In genomic region chr11:67345856-67346236, GRCm38 (mm10) we compare ENCODE assay signal across 23 mouse cellular contexts. TPM values are rescaled to one million over a fixed set of nuclear protein-coding genes. Genes with fewer than 3 reads are reported as not detected.
"Had no signal": no experiment of that assay in that cellular context is flagged by ENCODE, and none has a peak within 500 bp of the region (broad histone marks: within the 10 kb centered on the region; RNA-seq: fewer than 3 reads in every experiment).

No protein-coding gene starts in this region.

- H3K9ac ChIP-seq: limb, embryonic 12.5 days; limb, embryonic 15.5 days; liver, embryonic 14.5 days; liver, postnatal 0 days; lung, embryonic 14.5 days; midbrain, embryonic 13.5 days; neural tube, embryonic 12.5 days; neural tube, embryonic 15.5 days; stomach, embryonic 15.5 days had no signal

- DNase-seq: kidney, adult 18-20 months; kidney, adult 9 months; kidney, postnatal 25 days; layer of hippocampus, postnatal 36 days; liver, postnatal 0 days; lung, embryonic 14.5 days; right cerebral cortex, postnatal 25 days; spleen, adult 18-20 months; thymus, adult 2 months; thymus, postnatal 14 days; thymus, postnatal 4 days had no signal

- H3K36me3 ChIP-seq: limb, embryonic 12.5 days; limb, embryonic 15.5 days; midbrain, embryonic 13.5 days; neural tube, embryonic 12.5 days; neural tube, embryonic 15.5 days; stomach, embryonic 15.5 days had no signal

- H3K27me3 ChIP-seq: midbrain, embryonic 13.5 days; neural tube, embryonic 12.5 days; neural tube, embryonic 15.5 days; stomach, embryonic 15.5 days had no signal

- H3K27ac ChIP-seq: limb, embryonic 12.5 days; limb, embryonic 15.5 days; liver, embryonic 14.5 days; macrophage; midbrain, embryonic 13.5 days; neural tube, embryonic 12.5 days; neural tube, embryonic 15.5 days; stomach, embryonic 15.5 days had no signal

- H3K4me2 ChIP-seq: limb, embryonic 12.5 days; limb, embryonic 15.5 days; liver, embryonic 11.5 days; lung, embryonic 14.5 days; midbrain, embryonic 13.5 days; neural tube, embryonic 12.5 days; neural tube, embryonic 15.5 days; stomach, embryonic 15.5 days had no signal

- H3K4me3 ChIP-seq: limb, embryonic 12.5 days; limb, embryonic 15.5 days; midbrain, embryonic 13.5 days; neural tube, embryonic 12.5 days; neural tube, embryonic 15.5 days; stomach, embryonic 15.5 days had no signal

- ATAC-seq: liver, postnatal 0 days; lung, postnatal 0 days; midbrain, embryonic 13.5 days had no signal

- H3K4me1 ChIP-seq: limb, embryonic 12.5 days; limb, embryonic 15.5 days; midbrain, embryonic 13.5 days; neural tube, embryonic 12.5 days; neural tube, embryonic 15.5 days had no signal

- H3K9me3 ChIP-seq: limb, embryonic 12.5 days; limb, embryonic 15.5 days; midbrain, embryonic 13.5 days; neural tube, embryonic 12.5 days; neural tube, embryonic 15.5 days; stomach, embryonic 15.5 days had no signal

RNA-seq across cellular contexts. Expression of gene Myh13, which starts 24.4 kb away (rescaled TPM):
- total RNA-seq: megakaryocyte, adult 5-6 weeks had no signal
- polyA plus RNA-seq: kidney, embryonic 16.5 days; liver, embryonic 11.5 days; liver, embryonic 14.5 days; liver, postnatal 0 days; macrophage; midbrain, embryonic 13.5 days; neural tube, embryonic 12.5 days had no signal
